Mouse (Mus musculus) cerebellum, adult 11 months (tissue): ENCODE data around the gene Vamp3.

Source experiments
- DNase-seq: peaks from one replicate; pipeline ENCODE4 v3.0.0; 2022

Vamp3 gene

DNA sequence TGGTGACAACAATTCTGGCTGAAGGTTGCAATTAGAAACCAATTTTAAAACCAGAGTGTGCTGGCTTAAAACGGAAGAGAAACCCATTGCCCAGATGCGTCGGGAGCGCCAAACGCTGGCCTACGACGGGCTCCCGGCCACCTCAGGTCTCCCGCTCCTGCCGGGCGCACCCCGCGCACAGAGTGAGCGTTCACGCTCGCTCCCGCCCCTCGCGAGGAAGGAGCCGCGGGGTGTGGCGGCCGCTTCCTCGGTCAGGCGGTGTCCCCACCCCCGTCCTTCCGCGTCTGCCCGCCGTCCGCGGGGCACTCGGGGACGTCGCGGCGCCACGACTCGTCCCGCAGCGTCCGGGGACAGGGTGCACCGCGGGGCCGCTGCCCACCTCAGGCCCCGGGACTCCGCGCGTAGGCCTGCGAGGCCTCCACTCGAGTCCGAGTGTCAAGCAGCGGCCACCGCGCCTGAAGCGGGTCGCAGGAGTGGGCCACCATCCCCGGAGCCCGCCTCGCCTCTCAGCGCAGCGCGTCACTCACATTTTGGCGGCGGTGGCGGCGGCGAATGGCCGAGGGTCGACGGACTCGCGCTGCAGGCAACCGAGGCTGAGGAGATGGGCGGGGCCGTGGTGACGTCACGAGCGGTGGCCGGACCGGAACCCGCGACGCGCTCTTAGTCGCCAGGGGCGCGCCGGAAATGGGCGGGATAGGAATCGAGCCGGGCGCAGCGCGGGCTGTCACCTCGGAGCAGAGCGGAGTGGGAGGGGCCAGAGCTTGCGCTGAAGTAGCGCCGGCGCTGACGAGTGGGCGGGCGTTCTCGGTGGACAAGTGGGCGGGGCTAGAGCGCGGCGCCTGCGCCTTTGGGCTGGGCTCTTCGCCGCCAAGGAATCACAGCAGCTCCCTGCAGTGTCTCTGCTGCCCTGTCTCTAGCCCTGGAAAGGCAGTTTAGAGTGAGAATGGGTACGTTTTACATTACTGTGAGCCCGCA, at the start of gene Vamp3:
Vamp3 (minus strand) TSS at position 617 of the 975 bp plus-strand sequence.
- peak; percentile 99 for DNase-seq

DNA sequence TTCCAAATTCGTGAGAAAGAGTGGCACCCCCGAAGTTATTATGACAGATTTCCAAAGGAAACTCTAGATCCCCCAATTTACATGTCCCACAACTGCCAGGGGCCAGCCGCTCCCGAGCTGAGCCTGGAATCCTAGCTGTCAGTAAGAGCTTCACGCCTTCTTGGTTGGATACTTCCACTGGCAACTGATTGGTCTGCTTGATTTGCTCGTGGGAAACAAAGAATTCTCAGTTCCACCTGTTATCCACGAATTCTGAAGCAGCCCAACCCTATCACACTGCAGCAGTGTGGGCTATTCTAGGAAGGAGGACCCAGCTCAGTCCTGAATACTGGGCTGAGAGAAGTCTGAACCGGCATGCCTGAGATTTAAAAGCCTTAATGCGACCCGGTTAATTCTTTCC, 48.7 kb upstream of the Vamp3 start:
- no peak for DNase-seq

DNA sequence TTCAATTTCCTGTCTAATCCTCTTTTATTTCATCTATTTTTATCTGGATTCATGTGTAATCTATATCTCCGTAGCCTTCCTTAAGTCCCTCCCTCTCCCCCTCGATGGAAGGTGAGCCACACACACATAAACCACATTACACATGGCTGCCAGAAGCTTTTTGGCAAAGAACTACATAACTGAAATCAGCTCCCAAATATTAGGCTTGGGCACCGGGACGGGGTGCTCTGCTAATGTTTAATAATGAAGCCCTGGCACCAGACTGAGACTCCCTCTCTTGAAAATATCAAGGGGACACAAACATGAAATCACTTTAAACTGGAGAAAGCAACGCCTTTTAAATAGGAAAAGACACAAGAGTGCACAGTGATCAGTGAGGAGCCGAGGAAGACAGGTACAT, 48.1 kb upstream of the Vamp3 start:
- no peak for DNase-seq

DNA sequence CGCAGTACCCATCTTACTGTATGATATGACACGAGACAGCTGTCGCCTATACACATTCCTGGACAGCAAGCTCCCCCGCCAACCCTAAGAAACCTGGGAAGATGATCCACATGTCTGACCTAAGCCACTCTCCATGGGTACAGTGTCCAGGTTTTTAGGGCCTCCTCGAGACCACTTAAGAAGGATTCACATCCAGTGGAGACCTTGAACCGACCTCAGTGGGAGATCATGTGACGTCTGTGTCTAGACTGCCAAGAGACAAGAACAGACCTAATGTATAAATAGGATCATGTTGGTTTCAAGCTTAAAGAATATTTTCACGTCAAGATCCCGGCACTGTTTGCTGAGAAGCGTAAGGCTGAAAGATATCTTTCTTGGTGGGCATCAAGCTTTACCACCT, 46.4 kb upstream of the Vamp3 start:
- no peak for DNase-seq

DNA sequence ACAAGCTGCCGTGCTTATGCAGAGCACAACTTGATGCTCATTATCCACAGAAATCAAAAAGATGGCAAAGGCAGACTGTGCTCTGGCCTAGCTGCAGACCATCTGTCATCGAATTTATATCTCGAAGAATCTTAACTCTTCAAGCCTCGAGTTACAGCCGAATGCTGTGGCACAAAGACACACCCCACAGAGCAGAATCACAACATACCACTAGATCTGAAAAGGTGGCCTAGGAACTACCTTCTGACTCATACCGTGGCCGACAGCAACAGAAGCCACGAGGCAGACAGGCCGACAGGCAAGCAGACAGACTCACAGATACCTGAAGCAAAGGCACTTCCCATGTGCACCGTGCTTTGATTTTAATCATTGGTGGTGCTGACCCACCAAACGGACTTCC, 45.9 kb upstream of the Vamp3 start:
- no peak for DNase-seq

DNA sequence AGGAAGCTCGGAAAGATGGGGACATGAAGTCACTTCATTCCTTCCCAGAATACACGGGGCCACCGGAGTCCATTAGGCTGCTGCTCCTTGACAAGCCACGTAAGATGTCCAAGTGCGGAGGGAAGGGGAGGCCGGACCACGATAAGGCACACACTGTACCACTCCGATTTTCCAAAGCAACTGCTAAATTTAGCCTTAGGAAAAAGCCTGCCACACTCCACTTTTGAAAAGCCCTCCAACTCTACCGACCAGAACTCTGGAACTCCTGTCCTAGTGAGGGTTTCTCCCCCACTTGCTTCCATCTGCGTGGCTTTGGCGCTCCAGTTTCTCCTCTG, 39.3 kb upstream of the Vamp3 start:
- DNase-seq = no peak

DNA sequence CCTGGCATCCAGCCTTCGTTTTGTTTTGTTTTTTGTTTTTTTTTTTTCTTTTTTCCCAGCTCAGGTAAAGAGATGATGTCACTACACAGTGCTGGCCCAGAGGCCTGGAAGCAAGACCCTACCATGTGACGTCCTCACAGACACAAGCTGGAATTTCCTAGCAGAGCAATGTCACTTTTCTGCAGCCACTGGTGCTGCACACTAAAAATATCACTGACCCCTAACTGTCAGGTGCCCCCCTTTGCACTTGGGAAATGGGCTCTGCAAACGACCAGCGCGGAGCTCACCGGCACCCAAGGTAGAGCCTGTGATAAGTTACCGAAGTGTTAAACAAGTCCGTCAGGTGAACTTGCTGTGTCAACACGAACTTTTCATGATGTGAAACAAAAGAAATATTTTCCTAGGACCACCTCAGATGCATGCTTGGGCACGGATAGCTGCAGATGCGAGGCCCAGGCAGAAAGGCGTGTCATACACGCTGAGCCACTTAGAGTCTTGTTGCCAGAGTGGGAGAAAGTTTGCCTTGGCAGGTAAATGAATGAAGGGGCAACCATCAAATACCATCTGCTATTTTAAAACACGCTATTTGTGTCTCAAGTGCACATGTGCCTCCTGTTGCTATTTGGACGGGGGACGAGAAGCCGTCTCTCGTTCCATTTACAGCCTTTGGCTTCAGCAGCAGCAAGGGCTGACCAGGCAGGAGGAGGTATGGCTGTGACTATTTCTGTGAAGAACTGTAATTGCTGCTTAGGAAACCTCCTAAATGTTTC, 38.8 kb upstream of the Vamp3 start:
- no peak for DNase-seq

DNA sequence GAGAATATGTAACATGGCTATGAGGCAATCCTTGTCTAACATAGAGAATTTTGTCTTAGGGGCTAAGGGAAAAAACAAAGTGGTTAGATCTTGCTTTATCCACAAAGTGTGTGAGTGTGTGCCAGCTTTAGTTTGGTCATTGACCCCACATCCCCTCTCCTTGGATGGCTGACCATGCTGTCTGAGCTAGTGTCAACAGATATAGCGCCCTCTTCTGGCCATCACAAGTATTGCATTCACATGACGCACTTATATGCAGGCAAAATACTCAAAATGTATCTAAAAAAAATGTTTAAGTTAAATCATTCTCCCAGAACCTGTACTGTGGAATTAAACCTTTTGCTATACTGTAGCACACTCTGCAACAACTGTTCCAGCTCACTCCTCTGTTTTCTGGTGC, 37.4 kb upstream of the Vamp3 start:
- peak; percentile 54 for DNase-seq

DNA sequence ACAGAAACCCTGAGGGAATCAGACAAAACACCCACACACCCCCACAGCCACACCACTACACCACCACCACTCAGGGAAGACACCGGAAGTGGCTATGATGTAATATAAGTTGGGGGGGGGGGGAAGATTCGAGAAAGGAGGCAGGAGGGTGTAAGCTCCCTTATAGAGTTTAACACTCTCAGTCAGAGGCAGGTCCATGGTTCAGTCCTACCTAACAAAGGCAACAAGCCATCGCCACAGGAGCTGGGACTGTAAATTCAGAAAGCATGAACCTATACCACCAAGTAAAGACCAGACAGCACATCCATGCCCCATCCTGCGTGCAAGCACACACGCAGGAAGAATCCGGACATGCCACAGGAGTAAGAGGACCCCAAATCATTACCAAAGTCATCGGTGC, 31.5 kb upstream of the Vamp3 start, which contains the start of gene Gm13090:
Gm13090 (plus strand) TSS at position 301 of the 400 bp plus-strand sequence.
- DNase-seq = peak; percentile 29

DNA sequence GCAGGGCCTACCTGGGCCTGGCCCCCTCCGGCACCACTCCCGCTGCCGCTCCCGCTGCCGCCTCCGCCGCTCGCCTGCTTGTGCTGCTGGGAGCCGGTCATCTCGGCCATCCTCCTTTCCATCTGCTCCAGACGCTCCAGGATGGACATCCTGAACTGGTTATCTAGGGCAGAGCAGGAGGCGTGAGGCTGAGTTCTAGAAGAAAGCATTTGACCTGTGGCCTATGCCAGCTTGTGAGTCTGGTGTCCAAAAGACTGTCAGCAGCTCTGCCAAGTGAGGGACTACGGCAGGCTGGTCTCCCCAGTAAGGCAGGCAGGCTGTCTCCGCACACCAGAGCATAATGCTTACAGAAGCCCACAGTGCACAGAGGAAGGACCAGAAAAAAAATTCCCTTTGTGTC, 31.1 kb upstream of the Vamp3 start:
- peak; percentile 82 for DNase-seq

DNA sequence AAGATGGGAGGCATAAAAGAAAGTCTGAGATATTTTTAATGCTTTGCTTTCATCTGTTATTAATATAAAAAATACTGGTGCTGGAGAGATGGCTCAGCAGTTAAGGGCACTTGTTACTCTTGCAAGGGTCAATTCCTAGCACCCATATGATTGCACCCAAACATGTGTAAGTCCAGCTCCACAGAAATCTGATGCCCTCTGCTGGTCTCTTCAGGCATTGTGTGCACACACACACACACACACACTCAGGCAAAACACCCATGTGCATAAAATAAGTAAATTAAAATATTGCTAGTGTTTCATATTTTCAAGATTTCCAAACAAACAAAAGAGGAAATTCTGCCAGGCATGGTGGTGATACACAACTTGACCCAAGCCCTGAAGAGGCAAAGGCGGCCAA, 29.6 kb upstream of the Vamp3 start:
- no peak for DNase-seq

DNA sequence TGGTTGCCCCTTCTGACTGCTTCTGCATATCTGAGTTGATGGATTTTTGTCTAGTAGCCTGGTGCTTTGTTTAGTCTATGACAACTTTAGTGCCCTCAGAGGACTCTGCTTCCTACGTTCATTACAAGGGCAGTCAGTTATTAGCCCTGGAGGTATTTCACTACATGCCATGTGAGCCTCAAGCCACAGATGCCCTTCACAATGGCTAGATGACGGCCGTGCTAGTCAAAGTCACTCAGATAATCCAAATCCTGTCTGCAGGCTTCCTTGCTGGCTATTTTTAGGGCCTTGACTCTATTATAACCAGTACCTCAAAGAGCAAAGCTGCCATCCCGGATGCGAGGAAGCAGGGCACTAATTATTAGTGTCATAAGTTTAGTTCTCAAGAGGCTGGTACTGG, 25.3 kb upstream of the Vamp3 start:
- DNase-seq = no peak

DNA sequence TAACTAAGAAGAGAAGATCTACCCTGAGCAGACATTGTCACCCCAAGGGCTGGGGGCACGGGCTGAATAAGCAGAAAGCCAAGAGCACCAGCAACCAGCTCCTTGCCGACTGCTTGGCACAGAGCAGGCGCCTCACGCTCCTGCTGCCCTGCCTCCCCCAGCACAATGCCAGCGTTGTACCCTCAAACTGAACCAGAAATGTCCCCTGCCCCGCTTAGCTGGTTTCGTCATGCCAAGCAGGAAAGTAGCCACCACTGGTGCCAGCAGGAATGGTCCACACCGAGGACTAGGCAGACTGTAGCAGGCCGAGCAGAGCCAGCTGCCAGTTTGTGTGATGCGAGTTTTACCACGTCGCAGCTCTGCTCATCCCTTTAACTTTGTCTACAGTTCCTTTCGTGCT, 24.2 kb upstream of the Vamp3 start:
- no peak for DNase-seq

DNA sequence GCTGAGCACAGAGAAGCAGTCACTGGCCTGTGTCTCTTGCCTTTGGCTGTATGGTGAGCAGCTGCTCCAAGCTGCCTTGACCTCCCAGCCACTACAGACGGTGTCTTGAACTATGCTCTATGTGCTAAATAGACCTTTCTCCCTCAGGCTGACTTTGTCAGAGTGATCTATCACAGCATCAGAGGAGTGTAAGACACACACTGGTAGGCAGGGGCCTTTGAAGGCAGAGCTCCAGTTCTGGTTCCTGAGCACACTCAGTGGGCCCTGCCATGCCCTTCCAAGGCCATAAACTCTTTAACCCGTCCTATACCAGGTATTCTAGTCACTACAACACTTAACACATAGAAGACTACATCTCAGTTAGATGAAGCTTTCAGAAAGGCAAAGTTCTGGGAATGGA, 23.6 kb upstream of the Vamp3 start:
- no peak for DNase-seq

DNA sequence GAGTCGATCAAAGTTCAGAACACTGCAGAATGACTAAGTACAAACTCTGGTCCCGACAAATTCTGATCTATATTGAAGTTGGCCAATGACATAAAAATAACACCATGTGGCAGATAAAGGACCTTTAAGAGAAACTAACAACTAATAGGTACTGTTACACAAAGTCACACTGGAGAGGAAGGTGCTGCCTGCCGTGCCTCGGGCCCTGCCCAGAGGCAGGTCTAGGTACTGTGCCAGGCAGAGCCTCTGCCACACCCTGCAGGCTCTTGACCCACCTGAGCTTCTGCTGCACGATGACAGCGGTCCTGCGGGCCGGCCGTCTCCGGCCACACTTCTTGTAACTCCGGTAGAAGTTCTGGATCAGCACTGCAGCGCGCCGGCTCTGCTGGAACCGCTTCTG, 17.1 kb upstream of the Vamp3 start:
- DNase-seq = no peak

DNA sequence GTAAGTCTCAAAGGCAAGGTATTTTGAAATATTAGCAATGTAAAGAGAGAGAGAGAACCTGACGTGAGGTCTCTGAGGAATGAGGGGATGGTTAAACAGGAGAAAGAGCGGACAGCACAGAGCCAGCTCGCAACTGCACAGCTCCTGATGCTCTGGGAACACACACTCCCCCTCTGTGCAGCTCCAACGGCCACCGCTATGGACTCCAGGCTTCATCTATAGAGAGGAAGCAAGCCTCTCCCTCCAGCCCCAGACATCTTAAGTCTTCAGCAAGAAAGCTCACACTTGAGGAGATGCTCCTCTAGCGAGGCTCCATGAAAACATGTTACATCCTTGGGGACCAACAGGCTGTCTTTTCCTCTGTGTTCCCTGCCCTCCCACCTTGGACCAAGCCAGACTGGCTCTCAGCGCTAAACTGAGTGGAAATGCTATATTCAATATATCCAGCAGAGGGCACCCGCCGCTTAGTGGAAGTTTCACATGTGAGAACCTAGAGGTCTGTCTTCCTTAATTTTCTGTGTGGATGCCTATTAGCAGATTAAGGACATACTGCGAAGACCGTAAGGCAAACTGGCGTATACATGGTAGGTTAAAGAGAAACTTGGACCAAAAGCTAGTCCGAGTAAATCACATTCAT, 15.5 kb upstream of the Vamp3 start:
- DNase-seq = peak; percentile 78

DNA sequence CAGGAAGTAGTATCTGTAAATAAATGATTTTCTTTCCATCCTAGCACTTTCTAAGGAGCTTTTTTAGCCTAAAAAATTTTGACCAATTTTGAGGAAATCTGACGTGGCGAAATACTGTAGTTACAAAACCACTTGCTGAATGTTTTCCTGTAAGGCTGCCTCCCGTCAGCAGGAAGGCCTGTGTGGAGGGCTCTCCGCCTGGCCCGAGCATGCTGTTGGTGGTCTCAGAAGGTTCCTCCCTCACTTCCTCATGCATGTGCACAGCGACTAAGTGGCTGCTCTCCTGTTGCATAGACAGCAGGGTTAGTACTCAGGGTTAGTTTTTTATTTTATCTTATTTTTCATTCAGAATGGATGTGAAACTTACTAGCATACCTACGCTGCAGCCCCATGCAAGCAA, 13.2 kb upstream of the Vamp3 start:
- DNase-seq = no peak

DNA sequence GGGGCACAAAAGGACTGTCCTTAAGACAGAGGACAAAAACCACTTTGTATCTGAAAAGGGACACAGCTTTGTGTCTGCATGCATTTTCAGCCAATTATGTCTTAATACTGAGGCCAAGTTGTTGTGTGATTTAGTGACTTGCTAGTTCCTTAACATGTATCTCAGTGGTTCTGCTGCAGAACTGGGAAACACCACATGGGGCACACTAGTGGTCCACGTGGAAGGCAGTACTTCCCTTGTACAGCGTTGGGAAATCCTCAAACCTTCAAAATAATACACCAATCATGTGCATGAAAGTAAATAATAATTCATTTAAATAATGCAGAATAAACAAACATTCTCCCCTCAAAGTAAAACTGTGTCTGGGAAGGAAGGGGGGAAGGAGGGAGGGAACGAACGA, 11.0 kb upstream of the Vamp3 start:
- DNase-seq = no peak

DNA sequence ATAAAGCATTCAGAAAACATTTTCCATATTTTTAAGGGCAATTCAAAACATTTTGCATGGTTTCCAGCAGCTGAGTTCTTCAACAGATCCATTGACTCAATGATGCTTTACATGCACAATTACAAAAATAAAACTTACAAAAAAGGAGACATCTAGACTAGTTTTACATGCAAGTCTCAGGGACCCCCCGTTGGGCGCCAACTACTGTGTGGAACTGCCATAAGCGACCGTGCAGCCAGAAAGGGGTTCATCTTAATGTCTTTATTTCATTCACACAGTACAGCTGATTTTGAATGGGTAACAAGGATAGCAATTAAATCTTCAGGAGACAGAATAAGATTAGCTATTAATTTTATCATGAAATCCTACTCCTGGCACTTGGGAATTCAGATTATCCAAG, 1.8 kb upstream of the Vamp3 start:
- no peak for DNase-seq

DNA sequence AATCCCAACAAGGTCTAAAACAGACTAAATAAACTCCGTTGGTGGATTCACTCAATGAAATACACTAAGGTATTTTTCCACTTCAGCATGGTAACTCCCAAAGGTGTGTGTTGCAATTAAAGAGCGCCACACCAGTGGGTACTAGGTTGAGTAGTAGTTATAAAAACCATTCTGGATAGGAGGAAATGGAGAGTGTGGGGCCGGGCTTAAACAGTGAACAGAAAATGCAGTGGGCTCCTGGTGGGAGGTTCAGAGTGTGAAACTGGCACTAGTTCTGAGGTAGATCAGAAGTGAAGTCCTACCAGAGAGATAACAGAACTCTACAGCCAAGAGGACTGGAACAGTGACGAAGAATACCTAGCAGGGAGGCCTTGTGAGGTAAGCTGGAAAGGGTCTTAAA, 871 bp upstream of the Vamp3 start:
- no peak for DNase-seq

DNA sequence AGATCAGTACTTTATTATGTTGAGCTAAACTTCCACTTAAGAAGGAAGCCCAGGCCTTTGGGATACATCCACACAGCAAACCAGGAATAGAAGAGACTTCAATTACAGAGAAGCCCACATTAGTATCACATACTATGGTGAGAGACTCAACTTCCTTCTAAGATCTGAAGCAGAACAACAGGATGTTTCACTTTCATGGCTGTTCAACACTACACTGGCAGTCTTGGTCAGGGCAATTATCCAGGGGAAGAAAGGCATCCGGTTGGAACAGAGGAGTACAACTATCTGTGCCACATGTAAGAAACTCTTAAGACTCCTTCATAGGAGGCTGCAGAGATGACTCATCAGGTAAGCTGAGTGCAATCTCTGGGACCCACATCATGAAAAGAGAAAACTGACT, 6.6 kb downstream of the Vamp3 start:
- DNase-seq = no peak

DNA sequence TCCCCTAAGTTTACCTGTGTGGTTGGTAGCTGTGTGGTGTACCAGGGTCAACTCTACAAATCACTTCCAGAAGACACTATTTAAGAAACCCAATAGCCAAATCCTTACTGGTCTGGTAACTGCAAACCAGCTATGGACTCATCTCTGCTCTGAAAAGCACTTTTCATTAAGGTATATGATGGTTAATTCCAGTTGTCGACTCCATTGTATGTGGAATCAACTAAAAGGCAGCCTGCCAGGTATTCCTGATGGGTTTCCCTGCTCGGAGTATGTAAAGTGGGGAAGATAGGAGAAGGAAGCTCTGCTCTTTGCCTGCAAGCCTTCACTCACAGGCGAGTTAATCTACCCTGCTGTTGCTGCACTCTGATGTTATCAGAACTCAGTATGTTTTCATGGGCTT, 11.2 kb downstream of the Vamp3 start:
- no peak for DNase-seq

DNA sequence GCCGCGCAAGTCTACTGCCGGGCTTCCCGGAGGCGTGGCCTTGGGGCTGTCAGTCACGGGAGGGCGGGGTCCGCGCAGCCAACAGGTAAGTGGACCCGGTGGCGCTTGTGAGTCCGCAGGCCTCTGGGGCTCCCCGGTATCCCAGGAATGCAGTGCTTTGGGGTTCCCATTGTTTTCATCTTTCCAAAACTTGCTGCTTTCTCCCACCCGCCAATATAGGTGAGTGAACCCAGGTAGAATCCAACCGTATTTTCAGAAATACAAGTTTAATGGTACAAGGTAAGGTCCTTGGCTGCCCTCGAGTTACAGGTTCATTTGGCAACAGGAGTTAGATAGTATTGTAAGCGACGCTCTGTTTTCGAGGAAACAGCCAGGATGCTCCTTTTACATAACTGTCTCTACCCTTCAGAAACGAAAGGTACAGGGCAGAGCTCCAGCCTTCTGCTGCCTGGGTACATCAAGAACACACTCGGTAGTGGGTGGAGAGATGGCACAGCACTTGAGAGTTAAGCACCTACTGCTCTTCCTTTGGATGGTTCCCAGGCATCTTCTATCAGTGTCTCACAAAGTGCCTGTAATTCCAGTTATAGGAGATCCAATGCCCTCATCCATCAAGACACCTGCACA, 12.7 kb downstream of the Vamp3 start:
- no peak for DNase-seq
